Mouse (Mus musculus) gastrocnemius, postnatal 10 days (tissue): ENCODE measurements around the gene Egfl7. TPM values are rescaled to one million over a fixed set of nuclear protein-coding genes. Genes with fewer than 3 reads are reported as not detected.
A peak's percentile ranks its signal among the peaks of the same experiment; 100 is the strongest.

Experiments used
- DNase-seq: peaks from one replicate; pipeline ENCODE4 v3.0.0; 2021; ENCODE audit warnings: mixed read lengths
- total RNA-seq, 2 experiments: library from RNA; stranded (reverse); gene quantifications; 2 replicates each; pipeline ENCODE4 v1.2.3; 2021

The Egfl7 gene
- total RNA-seq, 2 experiments from 2014 or later = 104 to 147 TPM

DNA sequence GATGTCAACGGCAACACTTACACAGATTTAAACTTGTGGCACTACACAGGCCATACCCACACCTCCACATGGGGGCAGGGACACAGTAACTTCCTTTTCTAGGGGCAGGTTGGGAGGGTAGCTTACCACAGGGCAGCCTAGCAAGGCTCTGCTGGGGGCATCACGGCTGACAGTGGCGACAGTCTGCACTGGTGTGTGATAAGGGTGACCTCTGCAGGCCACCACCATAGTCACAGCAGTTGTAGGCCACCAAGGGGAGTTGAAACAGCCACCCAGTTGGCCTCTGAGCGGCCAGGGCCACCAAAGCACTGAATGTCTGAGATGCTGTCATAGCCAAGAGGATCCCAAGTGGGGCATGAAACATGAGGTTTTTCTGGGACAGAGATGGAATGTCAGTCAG, 13.6 kb upstream of the Egfl7 start:
- DNase-seq = no peak

DNA sequence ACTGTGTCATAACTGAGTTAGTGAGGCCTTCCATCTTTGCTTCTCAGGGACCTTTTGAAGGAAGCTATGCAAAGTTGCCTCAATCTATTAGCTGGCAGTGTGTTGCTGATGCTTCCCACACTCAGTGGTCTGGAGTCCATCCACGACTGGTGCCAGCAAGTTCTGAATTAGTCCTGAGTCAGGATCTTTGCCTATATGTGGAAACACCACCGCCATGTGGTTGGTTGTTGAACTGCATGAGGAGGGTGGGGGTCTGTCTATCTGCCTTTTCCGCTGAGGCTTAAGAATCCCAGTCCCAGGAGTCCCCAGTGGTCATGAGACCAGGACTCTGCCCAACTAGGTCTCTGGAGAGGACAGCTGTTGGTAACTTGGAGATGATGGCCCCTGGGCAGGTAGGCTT, 9.8 kb upstream of the Egfl7 start:
- DNase-seq = peak; percentile 64

DNA sequence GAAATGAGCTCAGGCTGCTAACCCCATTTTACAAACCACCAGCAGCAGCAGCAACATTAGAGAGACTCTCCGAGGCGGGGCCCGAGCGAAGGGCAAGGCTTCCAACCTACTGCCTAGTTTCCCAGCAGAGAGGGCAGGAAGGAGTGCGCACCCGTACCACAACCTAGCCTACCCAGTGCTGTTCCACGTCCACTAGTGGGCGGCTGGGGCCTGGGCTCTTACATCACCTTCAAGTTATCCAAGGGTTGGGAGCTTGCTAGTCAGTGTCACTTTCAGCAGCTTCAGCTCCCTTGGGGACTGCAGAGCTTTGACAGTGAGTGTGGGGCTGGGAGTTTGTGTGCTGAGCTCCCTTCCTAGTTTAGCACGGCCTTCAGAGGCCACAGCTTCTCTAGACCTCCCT, 8.4 kb upstream of the Egfl7 start:
- no peak for DNase-seq

DNA sequence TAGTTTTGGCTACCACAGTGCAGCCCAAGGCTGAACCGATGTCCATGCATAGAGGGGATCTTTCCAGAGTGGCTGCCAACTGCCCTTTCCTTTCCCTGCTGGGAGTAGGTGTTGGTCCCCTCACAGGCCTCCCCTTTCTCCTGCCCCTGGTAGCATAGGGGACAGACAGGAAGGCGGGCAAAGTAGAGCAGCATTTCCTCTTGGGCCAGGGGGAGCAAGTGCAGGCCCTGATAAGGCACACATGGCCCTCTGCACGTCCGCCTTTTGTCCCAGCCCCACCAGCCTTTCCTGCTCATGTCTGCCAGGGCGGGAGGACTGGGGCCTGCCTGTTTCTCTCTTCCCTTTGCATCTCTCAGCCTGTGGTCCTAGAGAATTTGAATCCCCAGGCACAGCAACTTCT, 8.0 kb upstream of the Egfl7 start:
- DNase-seq = no peak

DNA sequence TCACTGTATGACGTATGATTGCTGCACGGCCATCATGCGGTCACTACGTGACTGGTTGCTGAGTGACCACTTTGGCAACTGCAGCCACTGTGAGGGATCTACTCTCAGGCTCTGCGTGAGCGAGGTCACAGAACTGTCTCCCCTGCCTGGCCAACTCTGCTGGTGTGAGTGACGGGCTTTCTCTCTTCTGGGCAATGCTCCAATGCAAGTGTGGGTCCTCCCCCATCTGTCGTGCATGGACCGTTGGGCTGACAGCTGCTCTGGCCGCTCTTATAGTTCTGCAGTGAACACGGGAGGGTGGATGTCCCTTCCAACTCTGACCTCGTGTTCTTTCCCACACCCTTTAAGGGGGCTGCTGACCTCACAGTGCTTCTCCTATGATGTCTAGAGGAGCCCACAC, 6.4 kb upstream of the Egfl7 start:
- peak; percentile 48 for DNase-seq

DNA sequence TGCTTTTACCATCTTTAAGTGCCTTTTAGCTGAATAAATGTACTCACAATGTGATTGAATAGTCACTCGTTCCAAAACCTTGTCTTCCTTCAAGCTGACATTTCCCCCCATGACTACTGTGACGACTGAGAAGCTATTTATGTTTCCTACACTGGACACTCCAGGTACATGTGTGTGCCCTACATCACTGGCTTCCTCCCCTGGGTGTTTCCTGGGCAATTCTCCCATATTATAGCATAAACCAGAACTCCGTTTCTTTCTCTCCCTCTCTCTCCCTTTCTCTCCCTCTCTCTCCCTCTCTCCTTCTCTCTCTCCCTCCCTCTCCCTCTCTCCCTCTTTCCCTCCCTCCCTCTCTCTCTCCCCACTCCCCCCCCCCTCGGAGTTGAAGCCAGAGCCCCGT, 6.0 kb upstream of the Egfl7 start:
- no peak for DNase-seq

DNA sequence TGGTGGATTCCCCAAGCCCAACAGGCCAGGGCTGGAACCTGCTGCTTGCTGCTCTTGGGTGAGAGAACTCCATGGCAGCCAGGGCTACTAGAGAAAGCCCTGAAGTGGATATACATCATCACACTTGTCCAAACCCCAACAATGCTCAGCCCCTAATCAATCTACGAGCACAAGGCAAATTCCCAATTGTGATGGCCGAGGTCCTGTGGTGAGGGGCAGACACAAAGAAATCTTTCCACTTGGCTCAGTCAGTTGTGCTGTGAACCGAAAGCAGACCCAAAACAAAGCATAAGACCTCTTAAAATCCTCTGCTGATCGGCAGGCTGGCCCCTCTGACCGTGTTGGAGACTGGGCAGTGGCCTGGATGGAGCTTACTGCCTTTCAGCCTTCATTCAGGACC, 5.0 kb upstream of the Egfl7 start:
- no peak for DNase-seq

DNA sequence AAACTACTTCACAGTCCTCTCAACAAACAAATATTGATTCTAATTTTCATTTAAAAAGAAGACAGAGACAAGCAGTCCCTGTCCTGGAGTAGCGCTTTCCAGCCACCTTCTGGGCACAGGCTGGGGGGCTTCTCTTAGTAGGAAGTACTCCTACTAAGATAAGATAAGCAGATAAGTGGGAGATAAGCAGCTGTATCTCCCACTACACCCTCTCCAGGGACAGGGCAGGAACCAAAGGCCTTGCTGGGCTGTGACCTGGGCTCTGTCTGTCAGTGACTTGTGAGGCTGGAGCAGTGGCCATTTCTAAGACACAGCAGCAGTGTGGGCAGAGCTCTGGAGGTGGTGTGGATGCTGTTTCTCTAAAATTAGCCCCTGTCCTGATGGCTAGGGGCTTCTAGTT, 4.4 kb upstream of the Egfl7 start:
- DNase-seq = no peak

DNA sequence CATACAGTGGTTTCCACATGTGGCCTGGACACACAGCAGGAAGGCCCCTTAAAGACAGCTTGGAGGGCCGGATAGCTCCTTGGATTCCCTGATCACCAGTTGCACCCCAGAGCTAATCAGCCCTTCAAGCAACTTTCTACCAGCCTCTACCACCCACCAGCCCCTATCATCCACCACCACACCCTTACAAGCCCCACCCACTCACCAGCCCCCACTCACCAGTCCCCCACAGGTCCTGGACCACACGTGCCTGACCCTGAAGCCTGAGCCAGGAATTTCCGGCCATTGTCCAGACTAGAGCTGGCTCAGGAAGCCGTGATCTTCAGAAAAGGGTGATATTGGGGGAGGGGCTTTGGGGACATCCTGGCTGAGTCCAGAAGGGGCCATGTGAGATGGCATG, 3.9 kb upstream of the Egfl7 start:
- no peak for DNase-seq

DNA sequence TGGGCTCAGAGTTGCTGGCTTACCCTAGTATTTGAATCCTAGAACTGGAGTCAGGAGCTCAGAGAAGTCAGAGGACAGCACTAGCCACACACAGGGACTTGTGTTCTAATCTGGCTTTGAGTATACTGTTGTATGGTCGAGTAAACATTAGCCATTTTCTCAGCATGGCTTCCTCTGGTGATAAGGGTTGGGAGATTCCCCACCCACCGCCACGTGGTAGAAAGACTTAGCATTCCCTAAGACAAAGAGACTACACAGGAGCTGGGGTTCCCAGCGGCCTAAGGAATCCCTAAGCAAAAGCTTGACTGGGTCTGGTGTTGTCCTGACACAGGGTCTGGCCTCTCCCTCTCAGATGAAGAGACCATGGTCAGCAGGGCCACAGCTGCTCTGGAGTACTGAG, 3.4 kb upstream of the Egfl7 start:
- DNase-seq = no peak

DNA sequence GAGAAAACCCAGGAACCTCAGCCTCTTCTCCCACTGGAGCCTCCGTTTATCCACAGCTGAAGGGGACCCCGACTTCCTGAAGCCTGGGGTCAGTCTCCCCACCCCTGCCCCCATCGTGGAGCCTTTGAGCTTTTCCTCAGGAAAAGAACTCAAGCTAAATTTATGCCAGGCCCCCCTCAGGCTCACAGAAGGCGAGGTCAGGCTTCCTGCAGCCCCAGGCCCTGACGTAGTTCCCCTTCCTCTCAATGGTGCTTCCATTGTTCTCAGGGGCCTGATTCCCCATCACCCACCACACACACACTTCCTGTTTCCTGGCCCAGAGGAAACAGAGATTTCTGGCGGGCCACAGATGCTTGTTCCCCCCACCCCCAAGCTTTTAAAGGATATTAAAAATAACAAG, 1.4 kb upstream of the Egfl7 start:
- DNase-seq = no peak

DNA sequence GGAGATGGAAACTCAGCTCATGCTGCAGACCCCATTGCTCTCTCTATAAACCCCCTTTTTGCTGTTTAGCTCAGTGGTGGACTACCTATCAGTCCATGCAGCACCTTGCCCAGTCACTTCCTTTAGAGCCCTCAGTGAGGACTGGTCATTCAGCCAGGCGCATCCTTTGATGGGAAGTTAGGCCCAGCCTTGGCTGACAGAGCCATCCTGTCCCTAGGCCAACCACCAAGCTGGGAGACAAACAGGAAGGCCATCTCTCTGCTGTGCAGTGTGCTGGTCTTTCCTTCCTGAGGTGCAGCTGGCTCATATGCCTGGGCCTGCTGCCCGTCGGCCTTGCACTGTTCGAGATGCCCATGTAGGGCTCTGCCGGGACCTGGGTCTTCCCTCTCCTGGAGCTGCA, 937 bp downstream of the Egfl7 start:
- DNase-seq = no peak

DNA sequence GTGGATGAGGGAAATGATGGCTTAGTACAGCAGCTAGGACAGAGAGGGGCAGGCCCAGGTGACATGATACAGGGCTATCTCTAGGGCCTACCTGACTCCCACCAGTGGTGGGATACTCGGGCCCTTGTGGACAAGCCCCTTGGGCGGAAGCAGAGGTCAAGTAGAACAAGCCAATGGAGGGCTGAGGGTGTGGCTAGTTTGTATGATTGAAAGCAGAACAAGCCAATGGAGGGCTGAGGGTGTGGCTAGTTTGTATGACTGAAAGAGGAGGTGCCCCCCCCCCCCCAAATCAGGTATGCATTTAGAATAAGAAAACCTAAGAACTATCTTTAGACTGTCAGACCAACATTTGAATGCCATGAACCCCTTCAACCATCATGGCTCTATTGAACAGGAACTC, 2.4 kb downstream of the Egfl7 start:
- DNase-seq = no peak

DNA sequence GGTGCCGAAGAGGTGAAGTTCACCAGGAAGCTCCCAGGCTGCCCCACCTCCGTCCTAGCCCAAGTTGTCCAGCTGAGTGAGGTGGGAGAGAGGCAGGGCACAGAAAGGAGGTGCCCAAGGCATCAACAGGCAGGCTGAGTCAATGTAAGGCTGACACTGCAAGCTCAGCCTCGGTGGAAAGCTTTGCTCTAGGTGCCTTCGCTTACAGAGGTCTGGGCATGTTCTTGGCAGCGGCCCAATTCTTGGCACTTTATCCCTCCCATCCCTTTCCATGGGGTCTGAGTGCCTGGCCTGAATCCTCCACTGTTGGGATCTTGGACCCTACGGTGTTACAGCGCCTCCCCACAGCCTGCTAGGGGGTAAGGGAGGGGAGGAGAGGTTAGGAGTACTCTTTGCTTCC, 2.9 kb downstream of the Egfl7 start:
- no peak for DNase-seq

DNA sequence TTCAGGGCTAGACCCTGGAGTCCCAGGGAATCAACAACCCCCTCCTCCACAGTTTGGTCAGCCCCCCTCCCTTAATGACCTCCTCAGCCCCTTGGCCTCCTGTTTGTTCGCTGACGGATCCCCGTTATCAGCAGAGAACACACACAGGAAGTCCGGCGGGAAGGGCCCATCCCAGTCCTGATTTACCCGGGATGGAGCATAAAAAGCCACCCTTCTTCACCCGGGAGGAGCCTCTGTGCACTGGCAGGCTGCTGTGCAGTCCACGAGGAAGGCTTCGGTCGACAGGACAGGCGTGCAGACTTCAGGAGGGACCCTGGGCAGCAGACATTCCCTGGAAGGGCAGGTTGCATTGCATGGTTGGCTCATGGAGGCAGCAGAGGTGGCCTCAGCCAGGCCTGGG, 3.8 kb downstream of the Egfl7 start:
- DNase-seq = no peak

DNA sequence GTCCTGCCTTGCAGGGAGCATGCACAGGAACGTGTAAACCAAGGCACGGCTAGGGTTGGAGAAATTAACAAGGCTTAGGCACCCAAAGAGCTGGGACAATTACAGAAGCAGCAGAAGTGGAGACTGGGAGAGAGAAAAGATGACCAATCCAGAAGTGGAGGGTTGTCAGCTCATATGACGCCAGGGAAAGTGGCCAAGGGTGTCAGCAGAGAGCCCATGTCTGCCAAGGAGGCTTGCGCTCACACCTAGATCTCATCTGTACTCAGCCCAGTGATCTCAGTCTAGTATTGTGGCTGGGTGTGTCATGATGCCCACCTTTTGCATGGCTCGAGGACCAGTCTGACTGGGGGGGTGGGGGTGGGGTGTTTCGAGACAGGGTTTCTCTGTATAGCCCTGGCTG, 5.9 kb downstream of the Egfl7 start:
- DNase-seq = no peak

DNA sequence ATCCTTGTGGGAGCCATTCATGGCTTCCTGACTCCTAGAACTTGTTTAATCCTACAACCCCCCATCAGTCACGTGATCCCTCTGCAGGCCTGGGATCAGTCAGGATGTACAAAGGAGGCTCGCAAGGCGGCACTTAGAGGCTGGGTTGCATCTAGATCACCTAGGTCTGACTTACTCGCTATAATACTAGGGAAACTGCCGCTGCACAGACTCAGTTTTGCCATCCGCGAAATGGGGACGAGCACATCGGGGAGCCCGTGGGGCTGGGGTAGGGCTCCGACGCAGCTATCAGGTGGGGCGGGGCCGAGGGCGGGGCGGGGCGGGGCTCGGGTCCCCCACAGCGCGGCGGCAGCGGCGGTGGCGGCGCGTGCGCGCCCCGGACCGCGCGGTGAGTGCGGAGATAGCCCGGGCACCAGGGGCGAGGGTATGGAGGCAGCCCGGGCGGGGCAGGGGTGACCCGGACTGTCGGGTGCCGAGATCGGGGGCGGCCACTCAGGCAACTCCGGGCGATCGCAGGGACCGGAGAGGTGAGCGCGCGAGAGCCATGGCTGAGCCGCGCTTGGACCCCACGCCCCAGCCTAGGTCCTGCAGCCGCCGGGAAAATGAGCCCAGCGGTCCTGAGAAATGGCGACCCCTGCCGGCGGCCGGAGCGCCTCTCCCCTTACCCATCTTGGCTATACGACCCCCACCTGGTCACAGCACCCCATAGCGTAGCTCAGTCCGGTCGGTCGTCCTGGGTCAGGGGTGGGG, 6.7 kb downstream of the Egfl7 start, which contains the start of gene Gm20532:
Gene Gm20532 (plus strand): TSS at position 346 of the 750 bp plus-strand sequence.
- peak; percentile 76 for DNase-seq

DNA sequence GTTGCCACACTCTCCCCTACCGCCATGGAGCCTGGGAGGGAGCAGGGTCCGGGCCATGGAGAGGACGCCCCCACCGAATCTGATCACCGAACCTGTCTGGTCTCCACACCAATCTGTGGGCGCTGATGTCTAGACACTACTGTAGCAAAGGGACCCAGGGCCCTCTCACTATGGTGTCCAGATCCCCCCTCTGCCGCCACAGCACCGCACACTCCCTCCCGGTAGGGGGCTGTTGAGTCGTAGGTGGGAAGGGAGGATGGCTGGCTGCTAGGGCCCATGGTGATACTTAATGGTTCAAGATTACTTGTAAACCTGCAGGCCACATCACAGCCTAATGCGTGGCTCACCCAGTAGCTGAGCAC, 7.2 kb downstream of the Egfl7 start:
- no peak for DNase-seq

DNA sequence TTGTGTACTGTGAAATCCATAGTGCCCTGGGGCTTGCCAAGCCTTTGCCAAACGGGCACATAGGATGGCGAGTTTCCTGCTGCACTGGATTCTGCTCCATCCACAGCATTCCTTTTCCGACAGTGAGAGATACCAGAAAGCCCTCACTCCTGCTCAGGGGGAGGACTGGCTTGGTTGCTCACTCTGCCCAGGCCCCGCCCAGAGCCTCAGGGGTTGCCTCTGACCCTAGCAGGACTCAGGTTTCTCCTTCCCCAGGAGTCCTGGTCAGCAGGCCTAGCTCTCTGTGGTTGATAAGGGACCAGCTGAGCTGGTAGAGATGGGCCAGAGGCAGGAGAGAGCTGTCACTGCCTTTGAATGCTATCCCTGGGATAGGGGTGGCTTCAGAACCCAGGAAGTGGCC, 8.8 kb downstream of the Egfl7 start:
- DNase-seq = no peak

DNA sequence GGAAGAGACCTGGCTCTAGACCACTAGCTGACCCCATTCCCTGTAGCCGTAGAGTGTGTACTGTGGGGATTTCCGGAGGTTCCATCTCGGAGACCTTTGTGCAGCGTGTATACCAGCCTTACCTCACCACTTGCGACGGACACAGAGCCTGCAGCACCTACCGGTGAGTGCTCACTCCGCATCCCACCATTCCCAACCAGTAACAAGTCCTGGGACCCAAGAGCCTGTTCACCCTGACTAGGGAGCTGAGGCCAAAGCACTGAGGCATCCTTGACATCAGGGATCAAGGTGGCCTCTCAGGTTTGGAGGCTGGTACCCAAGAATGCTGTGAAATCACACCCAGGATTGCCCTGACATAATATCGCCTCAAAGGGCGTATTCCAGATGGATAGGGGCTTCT, 9.5 kb downstream of the Egfl7 start:
- DNase-seq = no peak

DNA sequence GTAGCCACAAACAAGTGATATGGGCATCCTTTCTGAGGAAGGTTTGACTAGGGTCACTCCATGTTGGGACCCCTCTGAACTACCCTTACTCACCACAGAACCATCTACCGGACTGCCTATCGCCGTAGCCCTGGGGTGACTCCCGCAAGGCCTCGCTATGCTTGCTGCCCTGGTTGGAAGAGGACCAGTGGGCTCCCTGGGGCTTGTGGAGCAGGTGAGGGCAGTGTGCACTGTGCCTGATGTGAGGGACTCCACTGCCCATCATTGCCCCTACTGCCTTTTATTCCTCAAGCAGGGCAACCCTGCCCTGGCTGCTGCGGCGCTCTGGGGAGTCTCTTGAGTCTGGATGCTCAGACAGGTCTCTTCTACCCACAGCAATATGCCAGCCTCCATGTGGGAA, 10.5 kb downstream of the Egfl7 start:
- DNase-seq = no peak

DNA sequence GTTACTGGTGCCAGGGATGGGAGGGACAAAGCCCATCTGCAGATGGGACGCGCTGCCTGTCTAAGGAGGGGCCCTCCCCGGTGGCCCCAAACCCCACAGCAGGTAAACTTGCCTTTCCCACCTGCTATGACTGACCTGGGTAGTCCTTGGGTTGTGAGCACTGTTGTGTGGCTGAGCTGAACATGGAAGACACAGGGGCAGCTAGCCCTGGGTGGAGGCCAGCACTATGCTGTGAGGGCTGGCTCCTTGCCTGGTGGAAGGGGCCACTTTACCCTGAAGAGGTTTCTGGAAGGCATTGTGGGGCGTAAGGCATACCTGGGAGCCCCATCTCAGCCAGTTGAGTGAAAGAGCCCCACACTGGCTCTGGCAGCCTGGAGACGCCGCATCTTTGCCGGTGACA, 11.1 kb downstream of the Egfl7 start:
- no peak for DNase-seq

DNA sequence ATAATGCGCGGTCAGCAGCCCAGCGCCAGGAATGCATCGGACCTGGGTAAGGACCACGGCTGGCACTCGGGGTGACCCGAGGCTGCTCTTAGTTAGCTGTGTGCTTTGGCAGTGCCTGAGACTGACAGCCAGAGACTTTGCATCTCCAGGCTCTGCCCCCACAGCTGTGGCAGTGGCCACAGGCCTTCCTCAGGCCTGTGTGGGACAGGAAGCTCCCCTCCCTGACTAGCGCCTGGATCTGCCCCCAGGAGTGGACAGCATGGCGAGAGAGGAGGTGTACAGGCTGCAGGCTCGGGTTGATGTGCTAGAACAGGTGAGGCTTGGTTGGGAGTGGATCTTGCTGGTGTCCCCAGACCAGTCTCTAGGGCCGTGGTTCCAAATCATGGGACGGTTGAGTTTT, 11.6 kb downstream of the Egfl7 start:
- no peak for DNase-seq

DNA sequence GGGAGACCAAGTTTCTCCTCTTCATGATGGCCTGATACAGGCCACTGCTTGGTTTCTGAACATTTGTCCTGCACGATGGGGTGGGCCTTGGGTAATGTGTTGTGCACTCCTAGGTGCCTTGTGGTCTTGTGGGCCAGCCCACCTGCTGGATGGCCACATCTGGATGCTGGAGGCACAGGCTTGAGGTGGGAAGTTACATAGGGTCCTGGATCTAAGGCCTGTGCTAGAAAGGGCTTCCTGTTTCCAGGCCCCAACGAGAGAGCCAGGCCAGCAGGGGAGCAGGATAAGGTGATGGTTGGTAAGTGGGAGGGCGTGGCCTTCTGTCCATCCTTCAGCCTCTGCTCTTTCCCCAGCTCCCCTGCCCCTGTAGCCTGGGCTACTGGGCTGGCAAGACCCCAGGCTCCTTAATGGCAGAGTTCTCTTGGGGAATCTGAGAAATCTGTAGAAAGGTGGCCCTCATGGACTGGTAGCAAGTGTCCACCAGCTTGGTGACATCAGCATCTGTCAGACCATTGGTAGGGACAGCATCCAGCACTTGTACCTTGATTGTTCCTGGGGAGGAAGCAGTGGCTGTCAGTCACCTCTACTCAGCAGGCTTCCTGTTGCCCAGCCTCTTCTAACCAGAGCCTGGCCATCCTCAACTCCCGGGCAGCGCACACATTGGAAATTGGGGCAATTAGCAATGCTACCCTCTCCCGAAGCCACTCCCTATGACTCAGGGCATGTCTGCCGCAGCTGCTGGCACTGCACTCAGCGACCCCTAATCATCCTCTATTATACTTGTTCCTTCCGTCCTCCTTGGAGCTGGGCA, 13.6 kb downstream of the Egfl7 start:
- no peak for DNase-seq
